Mouse (Mus musculus): ENCODE data around the gene Olfr1275.

Gene Olfr1275

GRCm38 (mm10) chr2:111235186-111235585 lies at the start of gene Olfr1275:
TSS of gene Olfr1275 (minus strand) at chr2:111235286.
- no peak for DNase-seq

GRCm38 (mm10) chr2:111274006-111274405 lies 38.9 kb upstream of the Olfr1275 start, which contains the start of gene Olfr1277:
TSS of gene Olfr1277 (minus strand) at chr2:111274106.
- DNase-seq: no peak

- DNase-seq: no peak
Measured at GRCm38 (mm10) chr2:111254216-111254615, 19.1 kb upstream of the Olfr1275 start, which contains the start of gene Olfr1276. TSS of gene Olfr1276 (plus strand) at chr2:111254516.

- DNase-seq: no peak
Measured at GRCm38 (mm10) chr2:111229502-111229901, 5.6 kb downstream of the Olfr1275 start, which contains the start of gene 4930430A15Rik. TSS of gene 4930430A15Rik (minus strand) at chr2:111229602.

GRCm38 (mm10) chr2:111182068-111182467 lies 53.0 kb downstream of the Olfr1275 start:
- no peak for DNase-seq
